Mouse (Mus musculus) forebrain, embryonic 13.5 days (tissue): Measurements from ENCODE around the gene Rgmb. TPM values are rescaled to one million over a fixed set of nuclear protein-coding genes. Genes with fewer than 3 reads are reported as not detected.
A peak's percentile ranks its signal among the peaks of the same experiment; 100 is the strongest.

Experiments
- ATAC-seq: fragments of 200-750 bp; cut with Nextera tagmentation; 2 replicates; pipeline ENCODE4 v1.8.0; 2017
- H3K27ac ChIP-seq: fragments of 300-500 bp; sonication (generic); 2 replicates; pipeline ENCODE4 v1.5.1; 2015; ENCODE audit warnings: inconsistent platforms, mild to moderate bottlenecking, moderate library complexity
- H3K27me3 ChIP-seq: fragments of 300-500 bp; sonication (generic); 2 replicates; pipeline ENCODE4 v1.6.1; 2015; ENCODE audit warnings: mild to moderate bottlenecking, inconsistent platforms
- H3K36me3 ChIP-seq: fragments of 300-500 bp; sonication (generic); 2 replicates; pipeline ENCODE4 v1.6.1; 2015; ENCODE audit warnings: mild to moderate bottlenecking, inconsistent platforms; ENCODE audit not compliant: poor library complexity, severe bottlenecking
- H3K4me1 ChIP-seq: fragments of 300-500 bp; sonication (generic); 2 replicates; pipeline ENCODE4 v1.6.1; 2015; ENCODE audit warnings: inconsistent platforms
- H3K4me2 ChIP-seq: fragments of 300-500 bp; sonication (generic); 2 replicates; pipeline ENCODE4 v1.6.1; 2015; ENCODE audit warnings: inconsistent platforms, mild to moderate bottlenecking, moderate library complexity
- H3K4me3 ChIP-seq: fragments of 300-500 bp; sonication (generic); 2 replicates; pipeline ENCODE4 v1.5.1; 2015; ENCODE audit warnings: mild to moderate bottlenecking, inconsistent platforms
- H3K9ac ChIP-seq: fragments of 300-500 bp; sonication (generic); 2 replicates; pipeline ENCODE4 v1.6.1; 2015; ENCODE audit warnings: mild to moderate bottlenecking, inconsistent platforms
- H3K9me3 ChIP-seq: fragments of 300-500 bp; sonication (generic); replicated peaks from 2 replicates; pipeline ENCODE4 v1.6.1; 2016; ENCODE audit warnings: inconsistent platforms
- WGBS: fragments of 180-500 bp; shearing (Covaris S2); methylation state at CpG from one replicate; pipeline ENCODE4 v1.1.7; 2015; 5-methylcytosine and 5-hydroxymethylcytosine counted together
- polyA plus RNA-seq: library from polyadenylated mRNA; unstranded; fragments of >200 nt; fragmentation: Nextera tagmentation; extraction: Ambion mirVana; gene quantifications from 2 replicates; pipeline ENCODE4 v1.2.1, GENCODE M21; 2015

Rgmb gene
- polyA plus RNA-seq = 39.2 and 44.4 TPM in 2 replicates

DNA sequence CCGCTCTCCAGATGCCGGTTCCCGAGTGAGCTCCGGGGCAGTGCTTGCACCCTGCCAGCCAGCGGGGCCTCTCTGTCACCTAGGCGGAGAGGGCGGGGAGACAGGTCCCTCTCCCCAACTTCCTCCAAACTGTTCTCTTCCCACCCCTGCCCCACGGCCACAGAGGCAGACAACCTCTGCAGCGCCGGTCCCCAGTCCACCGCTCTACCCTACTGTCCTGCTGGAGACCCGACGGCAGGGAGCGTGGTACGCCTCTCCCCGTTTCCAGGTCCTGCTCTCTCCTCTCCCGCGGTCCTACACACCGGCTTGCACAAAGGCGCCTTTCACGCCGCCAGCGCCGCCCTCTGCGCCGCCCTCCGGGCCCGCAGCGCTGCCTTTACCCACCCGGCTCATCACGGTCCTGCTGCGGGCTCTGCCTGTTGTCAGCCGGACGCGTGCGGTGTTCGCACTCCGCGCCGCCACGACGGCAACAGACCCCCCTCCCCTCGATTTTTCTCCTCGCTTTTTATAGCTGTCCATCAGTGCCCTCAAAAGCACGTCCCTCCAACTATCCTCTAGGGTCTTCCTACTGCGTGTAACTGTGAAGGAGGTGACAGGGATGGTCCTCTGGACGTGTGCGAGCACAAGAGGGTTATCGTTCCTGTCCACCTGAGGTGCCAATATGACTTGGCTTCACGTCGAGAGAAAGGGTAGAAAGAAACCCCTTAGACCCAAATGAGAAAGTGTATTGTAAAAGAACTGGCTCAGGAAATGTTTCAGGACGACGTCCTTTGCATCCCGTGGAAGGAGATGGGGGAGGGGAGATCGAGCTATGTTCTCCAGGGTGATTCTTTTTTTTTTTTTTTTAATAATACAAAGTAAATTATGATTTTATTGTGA is at the start of gene Rgmb:
TSS of gene Rgmb (minus strand) at position 274 of the 879 bp plus-strand sequence.
- H3K4me3 ChIP-seq = peak within 1 kb of the TSS; percentile 70

GRCm38 (mm10) chr17:15874765-15875164 is 43.9 kb upstream of the Rgmb start:
- Histone ChIP-seq H3K27ac (no peak overlapping the region), H3K9ac (no peak overlapping the region), H3K4me2 (no peak overlapping the region), H3K27me3 (no peaks in the 10 kb centered on the region), H3K9me3 (no peaks in the 10 kb centered on the region), H3K4me3 (no peak overlapping the region), H3K4me1 (no peaks in the 10 kb centered on the region), H3K36me3 (no peaks in the 10 kb centered on the region)
- no peak for ATAC-seq
- 81% methylated on average over 6 of the region's 6 CpGs for WGBS

More for the DNA sequence above, at the start of gene Rgmb:
- peaks cover 37% of the 10 kb centered on the region for H3K4me1 ChIP-seq
- WGBS = under 1% methylated on average over 55 of the region's 55 CpGs
- ATAC-seq = peak; percentile 46
- no peaks in the 10 kb centered on the region for H3K27me3 ChIP-seq
- H3K9ac ChIP-seq = peak within 1 kb of the TSS; percentile 86
- H3K4me2 ChIP-seq = peak within 1 kb of the TSS; percentile 85
- H3K9me3 ChIP-seq = no peaks in the 10 kb centered on the region
- H3K27ac ChIP-seq = peak within 1 kb of the TSS; percentile 88
- no peaks in the 10 kb centered on the region for H3K36me3 ChIP-seq

- Histone ChIP-seq H3K4me2 (no peak overlapping the region), H3K4me1 (no peaks in the 10 kb centered on the region), H3K27me3 (no peaks in the 10 kb centered on the region), H3K4me3 (no peak overlapping the region), H3K27ac (no peak overlapping the region), H3K9ac (no peak overlapping the region), H3K36me3 (no peaks in the 10 kb centered on the region), H3K9me3 (no peaks in the 10 kb centered on the region)
- ATAC-seq = no peak
Observed at GRCm38 (mm10) chr17:15872093-15872492, 41.3 kb upstream of the Rgmb start.

GRCm38 (mm10) chr17:15865249-15865648 is 34.4 kb upstream of the Rgmb start:
- no peaks in the 10 kb centered on the region for H3K27me3 ChIP-seq
- WGBS = 91% methylated on average over 1 of the region's 1 CpGs
- no peak overlapping the region for H3K4me2 ChIP-seq
- no peaks in the 10 kb centered on the region for H3K9me3 ChIP-seq
- ATAC-seq = no peak
- H3K4me3 ChIP-seq = no peak overlapping the region
- H3K4me1 ChIP-seq = no peaks in the 10 kb centered on the region
- no peaks in the 10 kb centered on the region for H3K36me3 ChIP-seq
- no peak overlapping the region for H3K9ac ChIP-seq
- H3K27ac ChIP-seq = no peak overlapping the region

DNA sequence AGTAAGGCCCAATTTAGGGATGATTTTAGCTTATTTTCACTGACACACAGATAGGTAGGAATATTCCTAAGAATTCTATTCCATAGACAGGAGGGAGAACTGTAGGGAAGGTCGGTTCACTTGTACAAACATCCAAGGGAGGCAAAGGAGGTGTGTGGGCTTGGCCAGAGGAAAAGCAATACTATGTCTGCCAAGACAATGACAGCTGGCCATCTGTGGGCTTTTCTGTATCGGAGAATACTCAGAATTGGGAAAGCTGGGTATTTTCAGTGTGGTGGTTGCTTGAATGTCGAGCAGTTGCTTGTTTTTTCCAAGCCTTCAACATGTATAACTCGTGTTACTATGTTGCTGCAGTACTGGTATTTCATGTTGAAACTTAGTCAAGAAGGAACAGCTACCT is 31.5 kb upstream of the Rgmb start:
- H3K9ac ChIP-seq = no peak overlapping the region
- H3K27ac ChIP-seq = no peak overlapping the region
- no peak overlapping the region for H3K4me2 ChIP-seq
- WGBS = 69% methylated on average over 4 of the region's 4 CpGs
- no peaks in the 10 kb centered on the region for H3K27me3 ChIP-seq
- H3K4me1 ChIP-seq = no peaks in the 10 kb centered on the region
- ATAC-seq = no peak; the same call in 1 of the 2 replicates
- no peak overlapping the region for H3K4me3 ChIP-seq
- no peaks in the 10 kb centered on the region for H3K36me3 ChIP-seq
- H3K9me3 ChIP-seq = no peaks in the 10 kb centered on the region

GRCm38 (mm10) chr17:15853121-15853520 is 22.3 kb upstream of the Rgmb start:
- no peak for ATAC-seq
- Histone ChIP-seq H3K27ac (no peak overlapping the region), H3K4me2 (no peak overlapping the region), H3K36me3 (no peaks in the 10 kb centered on the region), H3K4me1 (no peaks in the 10 kb centered on the region), H3K9me3 (no peaks in the 10 kb centered on the region), H3K4me3 (no peak overlapping the region), H3K9ac (no peak overlapping the region), H3K27me3 (no peaks in the 10 kb centered on the region)
- 67% methylated on average over 2 of the region's 2 CpGs for WGBS

DNA sequence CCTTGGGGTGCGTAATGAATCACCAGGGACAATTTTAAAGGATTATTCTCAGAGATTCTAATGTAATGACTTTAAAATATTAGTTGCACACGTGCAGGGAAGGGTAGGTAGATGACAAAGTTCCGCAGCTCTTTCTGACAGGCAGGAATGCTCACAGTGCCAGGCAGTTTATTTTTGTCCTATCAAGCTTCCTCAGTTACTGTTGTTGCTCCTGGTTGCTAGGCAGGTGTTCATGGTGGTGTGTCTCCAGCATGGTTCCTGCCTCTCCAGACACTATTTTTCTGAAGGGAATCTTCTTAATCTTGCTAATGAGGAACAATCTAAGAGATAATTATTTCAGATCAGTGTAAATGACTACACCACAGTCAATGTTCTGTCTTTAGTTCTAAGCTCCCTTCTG is 19.7 kb upstream of the Rgmb start:
- no peak overlapping the region for H3K27ac ChIP-seq
- ATAC-seq = no peak
- H3K4me2 ChIP-seq = no peak overlapping the region
- H3K4me3 ChIP-seq = no peak overlapping the region
- H3K36me3 ChIP-seq = no peaks in the 10 kb centered on the region
- H3K27me3 ChIP-seq = no peaks in the 10 kb centered on the region
- H3K9me3 ChIP-seq = no peaks in the 10 kb centered on the region
- 80% methylated on average over 3 of the region's 3 CpGs for WGBS
- H3K4me1 ChIP-seq = no peaks in the 10 kb centered on the region
- H3K9ac ChIP-seq = no peak overlapping the region

DNA sequence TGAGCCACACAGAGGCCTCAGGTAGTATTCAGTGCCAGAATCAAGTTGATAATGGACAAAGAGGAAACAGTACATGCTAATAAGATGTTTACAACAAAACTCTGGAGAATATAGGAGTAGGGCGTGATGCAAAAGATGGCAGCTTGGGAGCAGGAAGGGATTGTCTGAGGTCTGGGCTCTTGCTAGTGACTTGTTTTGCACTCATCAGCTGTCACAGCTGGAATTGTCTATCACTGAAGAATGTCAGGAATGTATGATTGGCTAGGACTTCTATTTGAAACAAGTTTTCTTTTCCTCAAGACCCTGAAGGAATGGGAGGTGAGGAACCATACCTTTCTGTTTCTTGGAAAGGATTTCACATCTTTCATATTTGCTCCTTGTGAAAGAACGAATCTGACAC is 10.6 kb upstream of the Rgmb start:
- Histone ChIP-seq H3K27me3 (no peaks in the 10 kb centered on the region), H3K4me1 (no peaks in the 10 kb centered on the region), H3K4me3 (no peak overlapping the region), H3K36me3 (no peaks in the 10 kb centered on the region), H3K27ac (no peak overlapping the region), H3K9ac (no peak overlapping the region), H3K9me3 (no peaks in the 10 kb centered on the region), H3K4me2 (no peak overlapping the region)
- ATAC-seq = no peak
- 92% methylated on average over 2 of the region's 2 CpGs for WGBS

DNA sequence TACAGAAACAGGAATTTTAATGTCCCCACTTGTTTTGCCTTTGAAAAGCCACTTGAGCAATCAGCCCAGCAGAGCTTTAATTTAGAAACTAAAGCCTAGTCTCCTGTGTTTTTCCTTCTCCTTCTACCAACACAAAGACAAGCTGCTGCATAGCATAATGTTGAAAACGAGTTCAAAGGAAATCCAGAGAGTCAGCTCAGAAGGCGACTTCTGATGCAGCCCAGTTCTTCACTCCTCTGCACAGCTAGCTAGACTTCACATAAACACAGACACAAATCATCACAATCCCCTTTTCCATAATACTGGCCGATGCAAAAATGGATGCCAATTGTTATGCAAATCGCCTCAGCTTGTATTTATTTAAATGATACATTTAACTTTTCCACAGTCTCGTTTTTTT is 1.6 kb upstream of the Rgmb start:
- no peak for ATAC-seq

DNA sequence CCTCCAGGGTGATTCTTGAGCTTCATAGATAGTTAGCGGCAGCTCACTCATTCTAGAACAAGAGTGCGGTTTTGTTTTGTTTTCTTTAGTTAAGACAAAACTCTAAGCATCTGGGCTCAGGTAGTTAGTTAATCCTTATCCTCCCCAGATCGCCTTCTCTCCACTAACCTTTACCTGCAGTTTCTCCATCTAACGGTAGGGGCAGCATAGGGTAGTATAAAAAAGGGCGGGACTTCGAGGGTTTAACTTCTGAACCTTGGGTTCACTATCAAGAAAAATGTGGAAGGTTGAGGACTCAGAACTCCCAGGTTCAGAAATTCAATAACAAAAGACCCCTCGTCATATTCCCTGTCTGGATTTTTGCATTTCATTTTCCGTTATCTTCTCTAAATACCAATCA is 971 bp upstream of the Rgmb start:
- no peak overlapping the region for H3K4me2 ChIP-seq

More for the DNA sequence above, 1.6 kb upstream of the Rgmb start:
- Histone ChIP-seq H3K27me3 (no peaks in the 10 kb centered on the region), H3K27ac (no peak overlapping the region), H3K4me2 (peak overlapping the region; percentile 12; the same call in 1 of the 2 replicates), H3K4me1 (peaks cover 31% of the 10 kb centered on the region), H3K9ac (no peak overlapping the region), H3K9me3 (no peaks in the 10 kb centered on the region), H3K4me3 (no peak overlapping the region), H3K36me3 (no peaks in the 10 kb centered on the region)
- 16% methylated on average over 5 of the region's 5 CpGs for WGBS

DNA sequence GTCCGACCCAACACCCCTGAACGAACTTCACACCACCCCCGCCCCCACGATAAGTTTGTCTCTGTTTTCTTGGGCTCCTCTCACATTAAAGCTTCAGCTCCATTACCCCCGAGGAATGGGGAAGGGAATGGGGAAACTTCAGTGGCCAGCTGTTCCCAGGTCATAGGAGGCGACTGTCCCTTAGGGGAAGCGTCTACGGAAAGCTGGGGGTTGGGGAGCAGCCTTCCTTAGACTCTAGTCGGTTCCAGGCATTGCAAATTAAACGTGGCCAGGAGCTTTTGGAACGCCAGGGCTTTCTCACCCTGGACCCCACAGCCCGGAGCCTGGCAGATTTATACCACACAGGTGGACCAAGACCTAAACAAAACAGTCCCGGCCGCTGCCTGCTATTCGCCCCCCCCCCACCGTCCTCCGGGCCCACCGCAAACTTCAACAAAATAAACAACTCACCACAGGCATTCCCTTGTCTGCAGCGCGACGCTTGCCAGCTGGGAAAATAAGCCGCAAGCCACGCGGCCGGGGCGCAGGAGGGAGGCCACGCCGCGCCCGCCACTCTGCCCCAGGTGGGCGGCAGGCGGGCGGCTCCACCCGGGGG is 571 bp downstream of the Rgmb start:
- no peak for ATAC-seq
- Histone ChIP-seq H3K27me3 (no peaks in the 10 kb centered on the region), H3K4me2 (peak overlapping the region; percentile 85), H3K27ac (peak overlapping the region; percentile 88), H3K9me3 (no peaks in the 10 kb centered on the region), H3K4me3 (peak overlapping the region; percentile 70), H3K36me3 (no peaks in the 10 kb centered on the region), H3K9ac (peak overlapping the region; percentile 86), H3K4me1 (peaks cover 38% of the 10 kb centered on the region)
- WGBS = 0% methylated on average over 34 of the region's 34 CpGs

More for the DNA sequence above, 971 bp upstream of the Rgmb start:
- H3K27me3 ChIP-seq = no peaks in the 10 kb centered on the region
- H3K27ac ChIP-seq = no peak overlapping the region
- H3K9me3 ChIP-seq = no peaks in the 10 kb centered on the region
- no peak overlapping the region for H3K4me3 ChIP-seq
- no peak for ATAC-seq
- H3K9ac ChIP-seq = no peak overlapping the region
- peaks cover 37% of the 10 kb centered on the region for H3K4me1 ChIP-seq
- H3K36me3 ChIP-seq = no peaks in the 10 kb centered on the region
- 12% methylated on average over 8 of the region's 8 CpGs for WGBS
